Mouse (Mus musculus) erythroblast, embryonic 14.5 days (primary cell): ENCODE results near the gene Btd. TPM values are rescaled to one million over a fixed set of nuclear protein-coding genes. Genes with fewer than 3 reads are reported as not detected.

Source experiments
- H3K27me3 ChIP-seq: 2 replicates; pipeline ENCODE4 v1.6.1; 2012; ENCODE audit warnings: inconsistent platforms; ENCODE audit not compliant: control insufficient read depth
- H3K36me3 ChIP-seq: 2 replicates; pipeline ENCODE4 v1.6.1; 2012; ENCODE audit warnings: mild to moderate bottlenecking, inconsistent platforms; ENCODE audit not compliant: control insufficient read depth
- H3K4me1 ChIP-seq: 2 replicates; pipeline ENCODE4 v1.6.1; 2012; ENCODE audit warnings: inconsistent platforms; ENCODE audit not compliant: control insufficient read depth
- H3K4me3 ChIP-seq: replicated peaks from 2 replicates; pipeline ENCODE3; 2012; ENCODE audit warnings: moderate library complexity, mild to moderate bottlenecking, inconsistent platforms
- H3K9me3 ChIP-seq: 2 replicates; pipeline ENCODE4 v1.6.1; 2012; ENCODE audit warnings: low read length, inconsistent platforms, mixed read lengths; ENCODE audit not compliant: control insufficient read depth
- GATA1 ChIP-seq: IDR thresholded peaks from 2 replicates; pipeline ENCODE4 v1.6.1; 2012; ENCODE audit warnings: low read length, inconsistent platforms, mixed read lengths
- TAL1 ChIP-seq: IDR thresholded peaks from 3 replicates; pipeline ENCODE4 v1.6.1; 2012; ENCODE audit warnings: low read length, inconsistent platforms, mixed read lengths
- polyA plus RNA-seq: library from polyadenylated mRNA; stranded (reverse); fragments of >175 nt; gene quantifications from 2 replicates; pipeline ENCODE4 v1.2.3, GENCODE M21; 2012

The Btd gene
- polyA plus RNA-seq, 1 experiment, result 0.26 TPM

GRCm38 (mm10) chr14:31683610-31684009, 42.8 kb downstream of the Btd start:
- Histone ChIP-seq H3K36me3 (no peaks in the 10 kb centered on the region), H3K4me3 (no peak overlapping the region), H3K4me1 (peaks cover 3% of the 10 kb centered on the region; the same call in 1 of the 2 replicates), H3K27me3 (peaks cover 3% of the 10 kb centered on the region; the same call in 1 of the 2 replicates), H3K9me3 (no peaks in the 10 kb centered on the region)
- TF ChIP-seq GATA1, result no peak
- no peak for TF ChIP-seq TAL1

GRCm38 (mm10) chr14:31684343-31685040, 43.7 kb downstream of the Btd start:
- H3K27me3 ChIP-seq, result peaks cover 3% of the 10 kb centered on the region; the same call in 1 of the 2 replicates
- no peaks in the 10 kb centered on the region for H3K9me3 ChIP-seq
- H3K36me3 ChIP-seq, result no peaks in the 10 kb centered on the region
- TF ChIP-seq TAL1 (no peak), GATA1 (no peak)
- H3K4me3 ChIP-seq, result no peak overlapping the region
- peaks cover 3% of the 10 kb centered on the region; the same call in 1 of the 2 replicates for H3K4me1 ChIP-seq

GRCm38 (mm10) chr14:31685680-31686079, 44.9 kb downstream of the Btd start:
- Histone ChIP-seq H3K36me3 (no peaks in the 10 kb centered on the region), H3K27me3 (peaks cover 3% of the 10 kb centered on the region; the same call in 1 of the 2 replicates), H3K9me3 (no peaks in the 10 kb centered on the region), H3K4me1 (peaks cover 3% of the 10 kb centered on the region; the same call in 1 of the 2 replicates), H3K4me3 (no peak overlapping the region)
- no peak for TF ChIP-seq TAL1
- TF ChIP-seq GATA1, result no peak

GRCm38 (mm10) chr14:31686231-31686630, 45.4 kb downstream of the Btd start:
- TF ChIP-seq GATA1, result no peak
- TF ChIP-seq TAL1, result no peak
- H3K4me1 ChIP-seq, result peaks cover 3% of the 10 kb centered on the region; the same call in 1 of the 2 replicates

GRCm38 (mm10) chr14:31692536-31692935, 51.7 kb downstream of the Btd start:
- no peaks in the 10 kb centered on the region; the same call in 1 of the 2 replicates for H3K4me1 ChIP-seq
- no peaks in the 10 kb centered on the region for H3K9me3 ChIP-seq
- H3K4me3 ChIP-seq, result no peak overlapping the region
- H3K27me3 ChIP-seq, result no peaks in the 10 kb centered on the region
- peaks cover 8% of the 10 kb centered on the region for H3K36me3 ChIP-seq
- no peak for TF ChIP-seq TAL1

More at GRCm38 (mm10) chr14:31686231-31686630, 45.4 kb downstream of the Btd start:
- Histone ChIP-seq H3K36me3 (no peaks in the 10 kb centered on the region), H3K9me3 (no peaks in the 10 kb centered on the region), H3K27me3 (peaks cover 3% of the 10 kb centered on the region; the same call in 1 of the 2 replicates), H3K4me3 (no peak overlapping the region)

GRCm38 (mm10) chr14:31696206-31696984, 55.6 kb downstream of the Btd start:
- Histone ChIP-seq H3K4me1 (no peaks in the 10 kb centered on the region), H3K27me3 (no peaks in the 10 kb centered on the region), H3K9me3 (no peaks in the 10 kb centered on the region), H3K36me3 (peaks cover 25% of the 10 kb centered on the region), H3K4me3 (no peak overlapping the region)
- TF ChIP-seq TAL1 (no peak), GATA1 (no peak)

DNA sequence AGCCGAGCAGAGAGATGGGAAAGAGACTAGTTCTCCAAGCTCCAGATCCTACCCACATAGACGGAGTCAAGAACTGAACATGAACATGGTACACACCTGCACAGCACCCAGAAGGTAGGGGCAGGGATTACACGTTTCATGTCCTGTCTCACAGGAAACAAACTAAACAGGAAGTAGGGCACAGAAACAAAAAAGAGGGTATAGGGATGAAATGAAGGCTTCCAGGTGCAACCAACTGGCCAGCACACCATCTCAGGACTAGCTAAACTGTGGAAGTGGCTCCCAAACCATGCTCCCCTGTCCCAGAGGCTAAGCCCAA, 56.1 kb downstream of the Btd start:
- no peaks in the 10 kb centered on the region for H3K4me1 ChIP-seq
- no peaks in the 10 kb centered on the region for H3K9me3 ChIP-seq
- H3K27me3 ChIP-seq, result no peaks in the 10 kb centered on the region
- H3K4me3 ChIP-seq, result no peak overlapping the region
- TF ChIP-seq GATA1 (no peak), TAL1 (no peak)
- peaks cover 30% of the 10 kb centered on the region for H3K36me3 ChIP-seq

- Histone ChIP-seq H3K4me1 (no peaks in the 10 kb centered on the region), H3K9me3 (no peaks in the 10 kb centered on the region), H3K27me3 (no peaks in the 10 kb centered on the region), H3K36me3 (peaks cover 34% of the 10 kb centered on the region), H3K4me3 (no peak overlapping the region)
- no peak for TF ChIP-seq TAL1
- no peak for TF ChIP-seq GATA1
Measured at GRCm38 (mm10) chr14:31697346-31697745, 56.5 kb downstream of the Btd start.

DNA sequence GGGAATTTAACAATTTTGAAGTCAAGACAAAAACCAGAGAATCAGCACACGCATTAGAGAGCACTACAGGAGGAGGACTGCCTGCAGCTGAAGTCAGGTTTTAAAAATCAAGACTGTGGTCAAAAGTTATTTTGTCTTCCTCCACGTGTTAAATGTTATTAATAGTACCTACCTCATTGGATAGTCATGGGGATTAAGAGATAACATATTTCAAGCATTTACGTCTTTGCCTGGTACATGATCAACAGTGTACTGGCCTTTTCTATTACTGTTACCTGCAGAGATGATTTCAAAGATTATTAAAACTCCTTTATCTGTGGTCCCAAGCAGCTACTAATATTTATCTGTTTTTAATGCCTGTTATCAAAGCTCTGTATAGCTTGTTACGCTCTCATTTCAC, 56.9 kb downstream of the Btd start:
- no peak overlapping the region for H3K4me3 ChIP-seq
- no peaks in the 10 kb centered on the region for H3K9me3 ChIP-seq
- H3K27me3 ChIP-seq, result no peaks in the 10 kb centered on the region
- TF ChIP-seq GATA1 (no peak), TAL1 (no peak)
- no peaks in the 10 kb centered on the region for H3K4me1 ChIP-seq
- H3K36me3 ChIP-seq, result peaks cover 38% of the 10 kb centered on the region
